Mouse (Mus musculus): ENCODE results near the gene Ank. TPM values are rescaled to one million over a fixed set of nuclear protein-coding genes. Genes with fewer than 3 reads are reported as not detected.

Ank gene
- total and polyA plus RNA-seq, 3 experiments, result 0.04 to 0.15 TPM; not detected in 1

DNA sequence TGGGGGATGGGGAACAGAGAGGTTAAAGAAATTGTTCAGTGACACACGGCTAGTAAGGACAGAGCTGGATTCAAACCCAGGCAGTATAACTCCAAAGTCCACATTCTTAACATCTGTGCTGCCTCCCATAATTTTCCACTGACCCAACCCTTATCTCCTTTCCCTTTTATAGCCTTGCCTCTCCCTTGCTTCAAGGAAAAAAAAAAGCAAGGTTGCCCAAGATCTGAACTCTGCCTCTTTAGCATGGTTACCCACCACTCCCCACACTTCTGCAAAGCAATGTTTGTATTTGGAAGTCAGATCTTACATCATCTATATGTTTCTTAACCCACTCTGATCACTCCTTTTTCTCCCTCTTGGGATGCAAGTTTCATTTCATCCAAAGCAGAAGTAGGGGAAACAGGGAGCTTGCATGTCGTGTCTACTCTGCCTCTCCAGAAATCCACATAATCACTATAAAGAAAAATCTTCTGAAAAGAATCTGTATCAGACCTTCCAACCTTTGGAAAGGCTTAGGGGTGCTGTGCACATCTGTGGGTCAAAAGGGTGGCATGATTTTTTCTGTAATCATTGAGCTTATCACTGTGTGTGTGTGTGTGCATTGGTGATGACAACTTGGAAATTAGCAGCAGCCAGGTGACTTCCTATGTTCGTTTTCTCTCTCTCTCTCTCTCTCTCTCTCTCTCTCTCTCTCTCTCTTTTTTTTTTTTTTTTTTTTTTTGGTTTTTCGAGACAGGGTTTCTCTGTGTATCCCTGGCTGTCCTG is 33.4 kb upstream of the Ank start:
- TF ChIP-seq POLR2A (IDR thresholded peaks at IDR 0.05; ENCODE audit: control insufficient read depth in 1 of 2, insufficient read depth in 1 of 2, low read depth in 1 of 2, low read length in 2 of 2, poor library complexity in 1 of 2) (no peak), ZKSCAN1 (IDR thresholded peaks at IDR 0.05; ENCODE audit: low read depth, low read length) (no peak), JUND (IDR thresholded peaks at IDR 0.05; ENCODE audit: low read depth, low read length) (no peak), CHD2 (IDR thresholded peaks at IDR 0.05; ENCODE audit: low read length) (no peak), SIN3A (IDR thresholded peaks at IDR 0.05; ENCODE audit: low read length) (no peak), BHLHE40 (IDR thresholded peaks at IDR 0.05; ENCODE audit: borderline replicate concordance, low read depth, low read length) (no peak), GABPA (IDR thresholded peaks at IDR 0.05; ENCODE audit: low read depth, low read length) (no peak), MEF2A (IDR thresholded peaks at IDR 0.05; ENCODE audit: extremely low read depth, insufficient replicate concordance, low read depth, low read length, poor library complexity, severe bottlenecking) (no peak), ETS1 (IDR thresholded peaks at IDR 0.05; ENCODE audit: low read depth, low read length) (no peak), EP300 (IDR thresholded peaks at IDR 0.05; ENCODE audit: low read depth in 1 of 2, low read length in 2 of 2) (no peak), CHD1 (IDR thresholded peaks at IDR 0.05; ENCODE audit: low read depth, low read length) (no peak), ZMIZ1 (IDR thresholded peaks at IDR 0.05; ENCODE audit: low read depth, low read length) (no peak), GATA1 (IDR thresholded peaks at IDR 0.05; ENCODE audit: low read depth, low read length) (no peak), TBP (IDR thresholded peaks at IDR 0.05; ENCODE audit: low read depth, low read length) (no peak)
- H3K4me1 ChIP-seq (ENCODE audit: control insufficient read depth in 1 of 2, insufficient read depth in 2 of 2, low read length in 2 of 2), result no peaks in the 10 kb centered on the region
- no peaks in the 10 kb centered on the region for H3K79me2 ChIP-seq (ENCODE audit: control insufficient read depth, insufficient read depth, low read length, poor library complexity)
- no peaks in the 10 kb centered on the region for H3K36me3 ChIP-seq (ENCODE audit: control insufficient read depth in 1 of 2, insufficient read depth in 2 of 2, low read length in 2 of 2)
- H3K9ac ChIP-seq (ENCODE audit: control insufficient read depth, low read depth, low read length, poor library complexity, severe bottlenecking), result no peak overlapping the region
- DNase-seq (ENCODE audit: low read depth, low spot score), result no peak
- no peak overlapping the region for H3K4me3 ChIP-seq (ENCODE audit: control insufficient read depth in 1 of 2, insufficient read depth in 1 of 2, low read depth in 2 of 2, low read length in 2 of 2)
- no peaks in the 10 kb centered on the region for H3K27me3 ChIP-seq (ENCODE audit: control insufficient read depth in 1 of 2, insufficient read depth in 2 of 2, low read length in 2 of 2)
- no peaks in the 10 kb centered on the region for H3K9me3 ChIP-seq (replicated peaks; ENCODE audit: insufficient read depth, low read length)
- H3K27ac ChIP-seq (ENCODE audit: control insufficient read depth, low read depth, low read length), result no peak overlapping the region

- no peaks in the 10 kb centered on the region for H3K27me3 ChIP-seq (ENCODE audit: control insufficient read depth in 1 of 2, insufficient read depth in 2 of 2, low read length in 2 of 2)
- TF ChIP-seq TCF12 (IDR thresholded peaks at IDR 0.05; ENCODE audit: low read depth, low read length), result no peak
- TF ChIP-seq RCOR1 (IDR thresholded peaks at IDR 0.05; ENCODE audit: low read depth, low read length), result no peak
- TF ChIP-seq USF2 (IDR thresholded peaks at IDR 0.05; ENCODE audit: borderline replicate concordance in 1 of 2, insufficient read depth in 1 of 2, low read depth in 1 of 2, low read length in 2 of 2), result no peak
- no peak for TF ChIP-seq ZKSCAN1 (IDR thresholded peaks at IDR 0.05; ENCODE audit: low read depth, low read length)
- TF ChIP-seq POLR2AphosphoS5 (IDR thresholded peaks at IDR 0.05; ENCODE audit: borderline replicate concordance, low read depth, low read length), result no peak
- no peak for TF ChIP-seq NELFE (IDR thresholded peaks at IDR 0.05; ENCODE audit: low read depth, low read length)
- no peak for TF ChIP-seq CHD1 (IDR thresholded peaks at IDR 0.05; ENCODE audit: low read depth, low read length)
- TF ChIP-seq ZC3H11A (IDR thresholded peaks at IDR 0.05; ENCODE audit: low read depth, low read length), result no peak
- no peak for TF ChIP-seq SMC3 (IDR thresholded peaks at IDR 0.05; ENCODE audit: low read depth, low read length)
- no peak for TF ChIP-seq TAL1 (IDR thresholded peaks at IDR 0.05; ENCODE audit: low read length)
- no peak for TF ChIP-seq CTCF (IDR thresholded peaks at IDR 0.05 in 2 of 3, conservative IDR thresholded peaks at IDR 0.05 in 1 of 3; ENCODE audit: control insufficient read depth in 1 of 3, insufficient read depth in 1 of 3, low read depth in 2 of 3, low read length in 3 of 3, poor library complexity in 1 of 3, severe bottlenecking in 1 of 3)
- TF ChIP-seq RAD21 (IDR thresholded peaks at IDR 0.05; ENCODE audit: low read depth, low read length), result no peak
- no peak for TF ChIP-seq MEF2A (IDR thresholded peaks at IDR 0.05; ENCODE audit: extremely low read depth, insufficient replicate concordance, low read depth, low read length, poor library complexity, severe bottlenecking)
- no peak for TF ChIP-seq ELF1 (IDR thresholded peaks at IDR 0.05; ENCODE audit: low read depth, low read length)
- no peak for TF ChIP-seq MAFK (IDR thresholded peaks at IDR 0.05; ENCODE audit: borderline replicate concordance, low read depth, low read length)
- no peak for TF ChIP-seq SIN3A (IDR thresholded peaks at IDR 0.05; ENCODE audit: low read length)
- no peaks in the 10 kb centered on the region for H3K79me2 ChIP-seq (ENCODE audit: control insufficient read depth, insufficient read depth, low read length, poor library complexity)
- H3K9ac ChIP-seq (ENCODE audit: control insufficient read depth, low read depth, low read length, poor library complexity, severe bottlenecking), result no peak overlapping the region
- no peak overlapping the region for H3K27ac ChIP-seq (ENCODE audit: control insufficient read depth, low read depth, low read length)
- no peak overlapping the region for H3K4me3 ChIP-seq (ENCODE audit: control insufficient read depth in 1 of 2, insufficient read depth in 1 of 2, low read depth in 2 of 2, low read length in 2 of 2)
- no peak for DNase-seq (ENCODE audit: low read depth, low spot score)
- H3K4me1 ChIP-seq (ENCODE audit: control insufficient read depth in 1 of 2, insufficient read depth in 2 of 2, low read length in 2 of 2), result no peaks in the 10 kb centered on the region
- no peaks in the 10 kb centered on the region for H3K36me3 ChIP-seq (ENCODE audit: control insufficient read depth in 1 of 2, insufficient read depth in 2 of 2, low read length in 2 of 2)
- no peaks in the 10 kb centered on the region for H3K9me3 ChIP-seq (replicated peaks; ENCODE audit: insufficient read depth, low read length)
These were observed 31.1 kb upstream of the Ank start for GRCm38 (mm10) chr15:27435409-27435808.

Data from MEL (cell line).